Mouse (Mus musculus) bone marrow, adult 2 months (tissue): Measurements from ENCODE around the gene Sh3bp5l. TPM values are rescaled to one million over a fixed set of nuclear protein-coding genes. Genes with fewer than 3 reads are reported as not detected.
A peak's percentile ranks its signal among the peaks of the same experiment; 100 is the strongest.

Source experiments
- H3K27ac ChIP-seq: fragments of 200-500 bp; 2 replicates; pipeline ENCODE4 v1.5.1; 2012; ENCODE audit warnings: low read depth, mild to moderate bottlenecking, control low read depth, inconsistent platforms, low read length; ENCODE audit not compliant: control insufficient read depth, poor library complexity, insufficient read depth
- H3K4me1 ChIP-seq: fragments of 200-500 bp; 2 replicates; pipeline ENCODE4 v1.6.1; 2011; ENCODE audit warnings: low read length; ENCODE audit not compliant: control insufficient read depth, insufficient read depth
- H3K4me3 ChIP-seq: fragments of 200-500 bp; replicated peaks from 2 replicates; pipeline ENCODE3; 2011; ENCODE audit warnings: mild to moderate bottlenecking, low read depth, low read length, control low read depth; ENCODE audit not compliant: control insufficient read depth
- CTCF ChIP-seq: fragments of 200-500 bp; IDR thresholded peaks from 2 replicates; pipeline ENCODE4 v1.5.1; 2011; ENCODE audit warnings: low read length, control low read depth; ENCODE audit not compliant: control insufficient read depth, insufficient read depth
- POLR2A ChIP-seq: fragments of 200-500 bp; IDR thresholded peaks from 2 replicates; pipeline ENCODE4 v1.6.1; 2011; ENCODE audit warnings: low read depth, mild to moderate bottlenecking, control low read depth, low read length, borderline replicate concordance; ENCODE audit not compliant: control insufficient read depth
- WGBS: fragments of 180-500 bp; shearing (Covaris S2); methylation state at CpG from one replicate; pipeline ENCODE4 v1.1.7; 2018; 5-methylcytosine and 5-hydroxymethylcytosine counted together
- polyA plus RNA-seq: library from polyadenylated mRNA; stranded (reverse); fragments of >200 nt; gene quantifications from 2 replicates; pipeline ENCODE4 v1.2.4, GENCODE M21; 2011; ENCODE audit warnings: low replicate concordance; ENCODE audit not compliant: missing spikeins, insufficient read depth, insufficient read length

Gene Sh3bp5l
- polyA plus RNA-seq, 1 experiment: 17.7 TPM

- TF ChIP-seq CTCF (no peak), POLR2A (no peak)
- Histone ChIP-seq H3K4me1 (peaks cover 4% of the 10 kb centered on the region), H3K27ac (peak overlapping the region; percentile 63), H3K4me3 (peak overlapping the region; percentile 79)
- under 1% methylated on average over 21 of the region's 21 CpGs for WGBS
Measured at GRCm38 (mm10) chr11:58329906-58330275, 633 bp upstream of the Sh3bp5l start.

- 22% methylated on average over 10 of the region's 10 CpGs for WGBS
- H3K4me3 ChIP-seq: peak overlapping the region; percentile 79
- peaks cover 4% of the 10 kb centered on the region for H3K4me1 ChIP-seq
- no peak for TF ChIP-seq CTCF
- no peak for TF ChIP-seq POLR2A
- peak overlapping the region; percentile 63 for H3K27ac ChIP-seq
Measured at GRCm38 (mm10) chr11:58331149-58331495, 598 bp downstream of the Sh3bp5l start.

GRCm38 (mm10) chr11:58331546-58331945, 1.0 kb downstream of the Sh3bp5l start:
- 81% methylated on average over 6 of the region's 6 CpGs for WGBS
- Histone ChIP-seq H3K4me3 (peak overlapping the region; percentile 39), H3K4me1 (peaks cover 4% of the 10 kb centered on the region), H3K27ac (no peak overlapping the region)
- TF ChIP-seq POLR2A (no peak), CTCF (no peak)

- H3K27ac ChIP-seq: no peak overlapping the region
Measured at GRCm38 (mm10) chr11:58334746-58335145, 4.2 kb downstream of the Sh3bp5l start.

GRCm38 (mm10) chr11:58346745-58347144, 16.2 kb downstream of the Sh3bp5l start:
- Histone ChIP-seq H3K4me3 (no peak overlapping the region), H3K4me1 (no peaks in the 10 kb centered on the region; the same call in 1 of the 2 replicates), H3K27ac (no peak overlapping the region)
- 82% methylated on average over 4 of the region's 4 CpGs for WGBS
- no peak for TF ChIP-seq CTCF
- no peak for TF ChIP-seq POLR2A

More at GRCm38 (mm10) chr11:58334746-58335145, 4.2 kb downstream of the Sh3bp5l start:
- H3K4me3 ChIP-seq: no peak overlapping the region
- 91% methylated on average over 3 of the region's 3 CpGs for WGBS
- TF ChIP-seq CTCF: no peak
- TF ChIP-seq POLR2A: no peak
- H3K4me1 ChIP-seq: peaks cover 3% of the 10 kb centered on the region

GRCm38 (mm10) chr11:58350628-58351027, 20.1 kb downstream of the Sh3bp5l start:
- whole genome bisulfite sequencing: 85% methylated on average over 4 of the region's 4 CpGs
- H3K27ac ChIP-seq: peak overlapping the region; percentile 9; the same call in 1 of the 2 replicates
- TF ChIP-seq POLR2A (no peak), CTCF (no peak)
- no peaks in the 10 kb centered on the region; the same call in none of the 2 replicates for H3K4me1 ChIP-seq
- H3K4me3 ChIP-seq: no peak overlapping the region

GRCm38 (mm10) chr11:58351179-58351578, 20.7 kb downstream of the Sh3bp5l start:
- 69% methylated on average over 5 of the region's 5 CpGs for WGBS
- no peak overlapping the region for H3K4me3 ChIP-seq
- H3K27ac ChIP-seq: no peak overlapping the region
- no peak for TF ChIP-seq POLR2A
- no peak for TF ChIP-seq CTCF
- H3K4me1 ChIP-seq: no peaks in the 10 kb centered on the region; the same call in none of the 2 replicates

GRCm38 (mm10) chr11:58352681-58353548, 22.4 kb downstream of the Sh3bp5l start:
- no peaks in the 10 kb centered on the region; the same call in none of the 2 replicates for H3K4me1 ChIP-seq
- TF ChIP-seq POLR2A (no peak), CTCF (peak; percentile 46; the same call in 1 of the 2 replicates)
- WGBS: 42% methylated on average over 7 of the region's 7 CpGs
- no peak overlapping the region for H3K4me3 ChIP-seq
- H3K27ac ChIP-seq: peak overlapping the region; percentile 47
